Mouse (Mus musculus): ENCODE measurements at regions not wholly inside any gene's neighbourhood (a gene's known extent, or its start where the extent isn't known, plus 50 kb on each side); places are given as distances from the start of the nearest gene placed in this dataset.

DNA sequence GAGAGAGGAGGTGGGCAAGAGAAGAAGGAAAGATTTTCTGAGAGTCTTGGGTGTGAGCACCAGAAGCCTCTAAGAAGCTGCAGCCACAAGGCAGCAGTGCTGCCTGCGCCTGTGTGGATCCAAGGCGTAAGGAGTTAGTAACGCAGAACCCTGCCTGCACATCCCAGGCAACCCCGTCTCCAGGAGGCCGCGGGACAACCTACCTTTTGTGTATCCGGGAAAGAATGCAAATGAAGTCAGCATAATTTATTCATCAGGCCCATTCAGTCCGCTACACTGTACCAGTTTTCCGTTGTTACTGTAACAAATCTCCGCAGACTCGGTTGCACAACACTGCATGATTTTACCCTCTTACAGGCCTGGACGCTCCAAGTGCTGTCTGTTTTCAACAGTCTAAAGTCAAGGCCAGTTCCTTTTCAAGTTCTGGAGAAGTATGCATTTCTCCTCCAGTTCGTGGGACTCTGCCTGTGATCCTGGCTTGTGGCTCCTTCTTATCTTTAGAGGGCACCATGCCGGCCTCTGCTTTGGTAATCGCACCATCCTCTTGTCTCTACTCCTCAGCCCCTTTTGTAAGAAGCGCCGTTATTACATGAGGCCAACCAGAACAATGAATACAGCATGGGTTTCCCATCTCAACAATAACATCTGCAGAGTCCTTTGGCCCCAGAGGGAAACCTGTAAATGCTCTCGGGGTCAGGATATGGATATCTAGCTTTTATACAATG, 133.8 kb downstream of the Nufip1 start:
- TF ChIP-seq CTCF (IDR thresholded peaks at IDR 0.05; ENCODE audit: low read depth) (no peak), EP300 (IDR thresholded peaks at IDR 0.05; ENCODE audit: low read depth) (peak; percentile 86)

All from liver, embryonic 14.5 days (tissue).